Mouse (Mus musculus): ENCODE measurements around the gene Kdelc2. TPM values are rescaled to one million over a fixed set of nuclear protein-coding genes. Genes with fewer than 3 reads are reported as not detected.

Kdelc2 gene
- polyA plus RNA-seq, 2 experiments = 1.5 to 3.0 TPM

DNA sequence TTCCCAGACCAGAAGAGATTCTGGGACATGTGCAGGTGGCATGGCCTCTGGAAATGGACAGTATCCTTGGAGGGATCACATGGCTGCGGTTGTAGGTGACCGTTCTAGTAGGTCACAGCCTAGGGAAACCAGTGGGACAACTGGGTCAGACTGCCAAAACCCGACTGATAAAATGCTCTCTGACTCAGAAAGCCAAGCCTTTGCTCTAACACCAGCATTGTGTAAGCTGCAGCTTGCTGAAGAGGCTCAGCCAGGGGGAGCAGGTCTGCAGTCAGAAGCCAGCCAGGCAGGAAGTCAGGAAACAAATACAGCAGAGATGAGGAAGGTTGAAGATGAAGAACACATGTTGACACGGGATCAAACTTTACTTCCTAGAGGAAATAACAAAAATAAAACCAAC lies 7.9 kb upstream of the Kdelc2 start:
- Histone ChIP-seq H3K36me3 (replicated peaks; ENCODE audit: control insufficient read depth, insufficient read depth, low read depth) (no peaks in the 10 kb centered on the region), H3K9ac (replicated peaks) (no peak overlapping the region), H3K4me2 (ENCODE audit: low read depth) (no peak overlapping the region), H3K27ac (no peak overlapping the region), H3K4me3 (ENCODE audit: insufficient read depth in 1 of 2, low read depth in 2 of 2, low read length in 2 of 2) (no peak overlapping the region), H3K4me1 (replicated peaks; ENCODE audit: control insufficient read depth in 2 of 2, insufficient read depth in 2 of 2, low read length in 1 of 2) (0 out of 4 replicates have a peak, but pooled peaks cover 0 to 4% of the 10 kb centered on the region in 2 experiments), H3K9me3 (ENCODE audit: control insufficient read depth, low read length) (no peaks in the 10 kb centered on the region), H3K27me3 (ENCODE audit: control insufficient read depth, insufficient read depth, low read length) (no peaks in the 10 kb centered on the region)
- no peak for TF ChIP-seq EP300 (IDR thresholded peaks at IDR 0.05; ENCODE audit: low read depth)
- TF ChIP-seq CTCF (IDR thresholded peaks at IDR 0.05; ENCODE audit: low read depth) = peak; percentile 25; the same call in 1 of the 2 replicates
- WGBS (ENCODE audit: insufficient replicate concordance) = 50% methylated on average over 4 of the region's 4 CpGs
- DNase-seq (ENCODE audit: low read depth in 3 of 3, low spot score in 3 of 3) = no peak
- ATAC-seq (ENCODE audit: insufficient read depth) = no peak

DNA sequence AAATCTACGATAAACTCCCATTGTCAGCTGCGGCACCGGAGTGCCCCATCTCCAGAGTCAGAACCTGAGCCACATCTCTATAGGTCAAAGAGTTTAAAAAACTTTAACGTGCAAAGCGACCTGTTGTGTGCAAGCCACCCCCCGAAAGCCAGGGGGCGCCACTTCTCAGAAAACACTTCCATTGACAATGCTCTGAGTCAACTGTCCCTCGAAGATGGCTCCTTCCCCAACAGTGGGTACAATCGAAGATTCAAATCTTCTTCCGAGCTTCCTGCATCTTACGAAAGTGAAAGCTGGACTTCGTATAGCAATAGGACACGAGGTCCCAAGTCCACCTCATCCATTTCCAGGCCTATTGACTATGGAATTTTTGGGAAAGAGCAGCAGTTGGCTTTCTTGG lies 7.0 kb upstream of the Kdelc2 start:
- Histone ChIP-seq H3K9ac (replicated peaks) (no peak overlapping the region), H3K27ac (no peak overlapping the region), H3K27me3 (ENCODE audit: control insufficient read depth, insufficient read depth, low read length) (no peaks in the 10 kb centered on the region), H3K9me3 (ENCODE audit: control insufficient read depth, low read length) (no peaks in the 10 kb centered on the region), H3K4me3 (ENCODE audit: insufficient read depth in 1 of 2, low read depth in 2 of 2, low read length in 2 of 2) (no peak overlapping the region), H3K4me2 (ENCODE audit: low read depth) (no peak overlapping the region), H3K4me1 (replicated peaks; ENCODE audit: control insufficient read depth in 2 of 2, insufficient read depth in 2 of 2, low read length in 1 of 2) (0 out of 4 replicates have a peak, but pooled peaks cover 0 to 4% of the 10 kb centered on the region in 2 experiments), H3K36me3 (replicated peaks; ENCODE audit: control insufficient read depth, insufficient read depth, low read depth) (no peaks in the 10 kb centered on the region)
- 68% methylated on average over 13 of the region's 13 CpGs for WGBS (ENCODE audit: insufficient replicate concordance)
- TF ChIP-seq CTCF (IDR thresholded peaks at IDR 0.05; ENCODE audit: low read depth) = peak; percentile 71
- no peak for TF ChIP-seq EP300 (IDR thresholded peaks at IDR 0.05; ENCODE audit: low read depth)
- DNase-seq (ENCODE audit: low read depth in 3 of 3, low spot score in 3 of 3) (no peak), ATAC-seq (ENCODE audit: insufficient read depth) (no peak)

DNA sequence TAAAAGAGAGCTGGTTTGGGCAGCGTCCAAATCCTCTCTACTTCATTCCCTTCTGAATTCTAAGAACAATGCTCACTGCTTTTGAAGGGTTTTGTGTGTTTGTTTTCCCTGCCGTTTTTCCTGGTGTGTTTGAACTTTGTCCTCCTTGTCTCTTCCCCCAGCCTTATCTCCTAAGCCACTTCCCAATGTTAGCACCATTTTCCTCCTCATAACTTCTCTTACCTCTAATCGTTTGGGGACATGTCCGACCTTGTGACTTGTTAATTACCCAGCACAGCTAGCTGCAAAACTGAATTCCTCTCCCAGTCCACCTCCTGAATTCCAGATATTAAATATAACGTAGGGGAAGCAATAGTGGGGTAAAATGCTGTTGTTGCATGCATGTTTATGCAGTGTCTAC lies 6.2 kb upstream of the Kdelc2 start:
- no peak overlapping the region for H3K27ac ChIP-seq

DNA sequence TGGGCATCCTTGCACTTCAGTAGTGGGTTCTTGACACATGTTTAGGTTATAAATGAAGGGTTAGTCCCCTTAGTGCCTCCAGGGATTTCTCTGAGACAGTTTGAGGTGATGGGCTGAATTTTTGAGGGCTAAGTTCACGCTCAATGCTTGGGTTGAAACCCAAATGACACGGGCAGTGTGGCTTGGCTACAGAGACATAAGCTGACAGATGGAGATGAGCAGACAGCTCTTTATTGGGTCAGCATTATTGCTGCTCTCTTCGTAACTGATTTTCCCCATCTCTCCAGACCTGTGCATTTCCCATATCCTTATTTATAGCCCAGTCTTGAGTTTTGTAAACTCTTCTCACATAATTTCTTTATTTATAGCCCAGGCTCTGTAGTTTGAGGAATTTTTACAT lies 5.7 kb upstream of the Kdelc2 start:
- no peaks in the 10 kb centered on the region for H3K9me3 ChIP-seq (ENCODE audit: control insufficient read depth, low read length)

More for the DNA sequence above, 6.2 kb upstream of the Kdelc2 start:
- Histone ChIP-seq H3K27me3 (ENCODE audit: control insufficient read depth, insufficient read depth, low read length) (no peaks in the 10 kb centered on the region), H3K4me1 (replicated peaks; ENCODE audit: control insufficient read depth in 2 of 2, insufficient read depth in 2 of 2, low read length in 1 of 2) (0 out of 4 replicates have a peak, but pooled peaks cover 0 to 4% of the 10 kb centered on the region in 2 experiments), H3K4me2 (ENCODE audit: low read depth) (no peak overlapping the region), H3K4me3 (ENCODE audit: insufficient read depth in 1 of 2, low read depth in 2 of 2, low read length in 2 of 2) (no peak overlapping the region), H3K9me3 (ENCODE audit: control insufficient read depth, low read length) (no peaks in the 10 kb centered on the region), H3K9ac (replicated peaks) (no peak overlapping the region), H3K36me3 (replicated peaks; ENCODE audit: control insufficient read depth, insufficient read depth, low read depth) (no peaks in the 10 kb centered on the region)
- no peak for TF ChIP-seq CTCF (IDR thresholded peaks at IDR 0.05; ENCODE audit: low read depth)
- TF ChIP-seq EP300 (IDR thresholded peaks at IDR 0.05; ENCODE audit: low read depth) = no peak
- DNase-seq (ENCODE audit: low read depth in 3 of 3, low spot score in 3 of 3) = no peak
- WGBS (ENCODE audit: insufficient replicate concordance) = 31% methylated on average over 5 of the region's 5 CpGs
- ATAC-seq (ENCODE audit: insufficient read depth) = no peak

DNA sequence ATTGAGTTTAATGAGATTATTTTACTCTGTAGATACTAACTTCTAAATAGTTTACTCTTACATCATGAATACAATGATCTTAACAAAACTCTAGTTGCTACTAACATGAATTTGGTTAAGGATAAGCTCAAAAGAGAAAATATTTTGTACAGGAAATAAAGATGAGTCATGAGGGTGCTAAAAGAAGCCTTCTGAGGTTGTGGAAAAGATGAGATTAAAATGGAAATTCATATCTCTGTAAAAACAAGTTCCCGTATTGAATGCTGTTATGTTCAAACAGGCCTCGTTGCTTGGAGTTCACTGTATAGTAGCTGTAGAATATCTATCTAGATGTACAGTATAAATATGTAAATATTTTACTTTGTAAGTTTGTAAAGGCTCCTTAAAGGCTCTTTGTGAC lies 3.2 kb upstream of the Kdelc2 start:
- Histone ChIP-seq H3K9ac (replicated peaks) (no peak overlapping the region), H3K27me3 (ENCODE audit: control insufficient read depth, insufficient read depth, low read length) (peaks cover 7% of the 10 kb centered on the region), H3K9me3 (ENCODE audit: control insufficient read depth, low read length) (no peaks in the 10 kb centered on the region), H3K4me3 (ENCODE audit: insufficient read depth in 1 of 2, low read depth in 2 of 2, low read length in 2 of 2) (no peak overlapping the region), H3K27ac (no peak overlapping the region), H3K4me1 (replicated peaks; ENCODE audit: control insufficient read depth in 2 of 2, insufficient read depth in 2 of 2, low read length in 1 of 2) (0 out of 4 replicates have a peak, but pooled peaks cover 0 to 4% of the 10 kb centered on the region in 2 experiments), H3K36me3 (replicated peaks; ENCODE audit: control insufficient read depth, insufficient read depth, low read depth) (no peaks in the 10 kb centered on the region), H3K4me2 (ENCODE audit: low read depth) (no peak overlapping the region)
- TF ChIP-seq CTCF (IDR thresholded peaks at IDR 0.05; ENCODE audit: low read depth) (no peak), EP300 (IDR thresholded peaks at IDR 0.05; ENCODE audit: low read depth) (no peak)
- 13% methylated on average over 2 of the region's 2 CpGs for WGBS (ENCODE audit: insufficient replicate concordance)
- DNase-seq (ENCODE audit: low read depth in 3 of 3, low spot score in 3 of 3) = no peak
- no peak for ATAC-seq (ENCODE audit: insufficient read depth)

More for the DNA sequence above, 5.7 kb upstream of the Kdelc2 start:
- WGBS (ENCODE audit: insufficient replicate concordance) = 57% methylated on average over 3 of the region's 3 CpGs
- H3K4me2 ChIP-seq (ENCODE audit: low read depth) = no peak overlapping the region
- no peak overlapping the region for H3K4me3 ChIP-seq (ENCODE audit: insufficient read depth in 1 of 2, low read depth in 2 of 2, low read length in 2 of 2)
- H3K27ac ChIP-seq = no peak overlapping the region
- no peak for DNase-seq (ENCODE audit: low read depth in 3 of 3, low spot score in 3 of 3)
- no peak for ATAC-seq (ENCODE audit: insufficient read depth)
- H3K27me3 ChIP-seq (ENCODE audit: control insufficient read depth, insufficient read depth, low read length) = no peaks in the 10 kb centered on the region
- no peaks in the 10 kb centered on the region for H3K36me3 ChIP-seq (replicated peaks; ENCODE audit: control insufficient read depth, insufficient read depth, low read depth)
- H3K4me1 ChIP-seq (replicated peaks; ENCODE audit: control insufficient read depth in 2 of 2, insufficient read depth in 2 of 2, low read length in 1 of 2) = 0 out of 4 replicates have a peak, but pooled peaks cover 0 to 4% of the 10 kb centered on the region in 2 experiments
- no peak overlapping the region for H3K9ac ChIP-seq (replicated peaks)
- no peak for TF ChIP-seq CTCF (IDR thresholded peaks at IDR 0.05; ENCODE audit: low read depth)
- no peak for TF ChIP-seq EP300 (IDR thresholded peaks at IDR 0.05; ENCODE audit: low read depth)
